Mouse (Mus musculus) lung, adult 2 months (tissue): Measurements from ENCODE around the gene Snrpa. TPM values are rescaled to one million over a fixed set of nuclear protein-coding genes. Genes with fewer than 3 reads are reported as not detected.

ENCODE experiments used
- DNase-seq: peaks from one replicate; pipeline ENCODE4 v3.0.0; 2022
- H3K4me1 ChIP-seq: fragments of 200-500 bp; 2 replicates; pipeline ENCODE4 v1.6.1; 2011; ENCODE audit warnings: low read length; ENCODE audit not compliant: control insufficient read depth, insufficient read depth
- H3K4me3 ChIP-seq: fragments of 200-500 bp; replicated peaks from 2 replicates; pipeline ENCODE3; 2011; ENCODE audit warnings: low read depth, mild to moderate bottlenecking, control low read depth, low read length; ENCODE audit errors: extremely low read depth
- CTCF ChIP-seq: fragments of 200-500 bp; IDR thresholded peaks from 2 replicates; pipeline ENCODE4 v1.5.1; 2011; ENCODE audit warnings: mild to moderate bottlenecking, low read length, control low read depth; ENCODE audit not compliant: insufficient read depth
- POLR2A ChIP-seq: fragments of 200-500 bp; IDR thresholded peaks from 2 replicates; pipeline ENCODE4 v1.6.1; 2011; ENCODE audit warnings: low read depth, mild to moderate bottlenecking, control low read depth, low read length, borderline replicate concordance; ENCODE audit errors: extremely low read depth
- WGBS: fragments of 180-500 bp; shearing (Covaris S2); methylation state at CpG from one replicate; pipeline ENCODE4 v1.1.7; 2018; 5-methylcytosine and 5-hydroxymethylcytosine counted together
- polyA plus RNA-seq: library from polyadenylated mRNA; depleted of rRNA; stranded (reverse); fragments of >200 nt; gene quantifications from 2 replicates; pipeline ENCODE4 v1.2.3, GENCODE M21; 2012

Snrpa gene
- polyA plus RNA-seq, 1 experiment, result 135 TPM

- no peak for DNase-seq
- WGBS, result 74% methylated on average over 4 of the region's 4 CpGs
- Histone ChIP-seq H3K4me3 (no peak overlapping the region), H3K4me1 (peaks cover 16% of the 10 kb centered on the region)
- TF ChIP-seq POLR2A (no peak), CTCF (peak; percentile 35)
These were observed 34.7 kb upstream of the Snrpa start for GRCm38 (mm10) chr7:27230781-27231180.

- Histone ChIP-seq H3K4me1 (peaks cover 25% of the 10 kb centered on the region), H3K4me3 (peak overlapping the region; percentile 77)
- DNase-seq, result no peak
- 14% methylated on average over 6 of the region's 6 CpGs for WGBS
- TF ChIP-seq POLR2A (no peak), CTCF (no peak)
These were observed 32.8 kb upstream of the Snrpa start for GRCm38 (mm10) chr7:27228865-27229264.

GRCm38 (mm10) chr7:27228281-27228821 is 32.3 kb upstream of the Snrpa start, which contains the start of gene Itpkc:
Gene Itpkc (minus strand): TSS chr7:27228661.
- Histone ChIP-seq H3K4me3 (peak within 1 kb of the TSS; percentile 77), H3K4me1 (peaks cover 20% of the 10 kb centered on the region)
- 1% methylated on average over 48 of the region's 49 CpGs for WGBS
- peak; percentile 92 for DNase-seq
- TF ChIP-seq CTCF (no peak), POLR2A (peak; percentile 98)

- no peak for TF ChIP-seq POLR2A
- TF ChIP-seq CTCF, result no peak
- DNase-seq, result no peak
- Histone ChIP-seq H3K4me3 (peak overlapping the region; percentile 77), H3K4me1 (peaks cover 19% of the 10 kb centered on the region)
- 4% methylated on average over 10 of the region's 10 CpGs for WGBS
These were observed 31.6 kb upstream of the Snrpa start for GRCm38 (mm10) chr7:27227676-27228075.

GRCm38 (mm10) chr7:27227276-27227675 is 31.2 kb upstream of the Snrpa start:
- peak overlapping the region; percentile 77 for H3K4me3 ChIP-seq
- WGBS, result 28% methylated on average over 9 of the region's 9 CpGs

GRCm38 (mm10) chr7:27224877-27225575 is 29.0 kb upstream of the Snrpa start:
- TF ChIP-seq POLR2A (no peak), CTCF (no peak)
- no peak for DNase-seq
- no peak overlapping the region for H3K4me3 ChIP-seq
- 64% methylated on average over 11 of the region's 11 CpGs for WGBS
- peaks cover 16% of the 10 kb centered on the region for H3K4me1 ChIP-seq

More at GRCm38 (mm10) chr7:27227276-27227675, 31.2 kb upstream of the Snrpa start:
- peaks cover 16% of the 10 kb centered on the region for H3K4me1 ChIP-seq
- TF ChIP-seq POLR2A (no peak), CTCF (no peak)
- no peak for DNase-seq

- Histone ChIP-seq H3K4me3 (no peak overlapping the region), H3K4me1 (peaks cover 13% of the 10 kb centered on the region)
- TF ChIP-seq CTCF (no peak), POLR2A (no peak)
- 66% methylated on average over 1 of the region's 1 CpGs for WGBS
- no peak for DNase-seq
These were observed 26.5 kb upstream of the Snrpa start for GRCm38 (mm10) chr7:27222538-27222937.

GRCm38 (mm10) chr7:27221939-27222338 is 25.9 kb upstream of the Snrpa start:
- WGBS, result 55% methylated on average over 6 of the region's 6 CpGs
- Histone ChIP-seq H3K4me3 (no peak overlapping the region), H3K4me1 (peaks cover 10% of the 10 kb centered on the region)
- no peak for DNase-seq
- TF ChIP-seq POLR2A (no peak), CTCF (no peak)

- peaks cover 8% of the 10 kb centered on the region for H3K4me1 ChIP-seq
- DNase-seq, result no peak
- 88% methylated on average over 11 of the region's 11 CpGs for WGBS
- no peak overlapping the region for H3K4me3 ChIP-seq
- TF ChIP-seq CTCF, result no peak
- no peak for TF ChIP-seq POLR2A
These were observed 23.9 kb upstream of the Snrpa start for GRCm38 (mm10) chr7:27219937-27220336.

GRCm38 (mm10) chr7:27218586-27218985 is 22.5 kb upstream of the Snrpa start:
- no peak for DNase-seq
- Histone ChIP-seq H3K4me3 (no peak overlapping the region), H3K4me1 (no peaks in the 10 kb centered on the region)
- TF ChIP-seq CTCF, result no peak
- TF ChIP-seq POLR2A, result no peak
- WGBS, result 78% methylated on average over 7 of the region's 7 CpGs

GRCm38 (mm10) chr7:27212626-27213025 is 16.6 kb upstream of the Snrpa start:
- H3K4me1 ChIP-seq, result no peaks in the 10 kb centered on the region
- TF ChIP-seq POLR2A (no peak), CTCF (no peak)
- WGBS, result 77% methylated on average over 2 of the region's 2 CpGs
- H3K4me3 ChIP-seq, result no peak overlapping the region
- no peak for DNase-seq
